Mouse (Mus musculus): ENCODE data around the gene Gbp10.
"Not testable (repeated sequence)": the region's sequence is repeated elsewhere in the genome, so short reads cannot be mapped to it uniquely, and the experiment has no call there.

The Gbp10 gene

GRCm38 (mm10) chr5:105239483-105240047 is at the start of gene Gbp10:
Gene Gbp10 (minus strand): TSS chr5:105239533.
- DNase-seq (ENCODE audit: low spot score), result not testable (repeated sequence)

- not testable (repeated sequence) for DNase-seq (ENCODE audit: low spot score)
These were observed 21.3 kb upstream of the Gbp10 start for GRCm38 (mm10) chr5:105260673-105261072.

GRCm38 (mm10) chr5:105252491-105252890 is 13.2 kb upstream of the Gbp10 start:
- no peak for DNase-seq (ENCODE audit: low spot score)

DNA sequence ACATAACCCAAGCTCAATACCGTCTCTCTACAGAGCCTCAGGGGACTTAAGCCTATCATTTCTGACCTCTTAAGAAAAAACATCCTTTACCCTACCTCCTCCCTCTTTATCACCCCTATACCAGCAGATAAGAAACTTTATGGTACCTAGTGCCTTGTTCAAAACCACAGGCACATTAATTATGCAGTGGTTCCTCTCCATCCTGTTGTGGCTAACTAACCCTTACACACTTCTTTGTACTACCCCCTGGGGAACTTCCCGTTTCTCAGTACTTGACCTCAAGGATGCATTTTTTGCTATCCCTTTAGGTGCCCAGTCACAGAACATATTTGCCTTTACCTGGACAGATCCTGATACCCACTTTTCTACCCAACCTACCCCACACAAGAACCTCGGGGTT is 5.4 kb upstream of the Gbp10 start:
- DNase-seq (ENCODE audit: low spot score), result not testable (repeated sequence)

DNA sequence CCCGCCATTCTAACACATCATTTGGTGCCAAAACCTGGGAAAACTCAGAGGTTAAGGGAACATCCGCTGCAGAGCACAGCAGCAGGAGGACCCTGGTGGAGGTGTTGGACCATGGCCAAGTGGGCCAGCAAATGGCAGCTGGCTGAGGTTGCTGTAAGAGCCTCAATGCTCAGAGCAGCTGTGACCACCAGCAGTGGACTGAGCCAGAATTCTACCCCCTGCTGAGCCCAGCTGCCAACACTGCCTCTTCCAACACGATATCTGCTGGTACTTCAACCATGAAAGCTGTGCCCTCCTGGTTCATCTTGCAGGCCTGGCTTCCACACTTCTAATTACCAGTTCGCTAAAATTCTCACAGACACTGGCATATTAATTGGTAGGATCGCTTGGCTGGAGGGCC is 1.6 kb upstream of the Gbp10 start:
- DNase-seq (ENCODE audit: low spot score), result not testable (repeated sequence)

DNA sequence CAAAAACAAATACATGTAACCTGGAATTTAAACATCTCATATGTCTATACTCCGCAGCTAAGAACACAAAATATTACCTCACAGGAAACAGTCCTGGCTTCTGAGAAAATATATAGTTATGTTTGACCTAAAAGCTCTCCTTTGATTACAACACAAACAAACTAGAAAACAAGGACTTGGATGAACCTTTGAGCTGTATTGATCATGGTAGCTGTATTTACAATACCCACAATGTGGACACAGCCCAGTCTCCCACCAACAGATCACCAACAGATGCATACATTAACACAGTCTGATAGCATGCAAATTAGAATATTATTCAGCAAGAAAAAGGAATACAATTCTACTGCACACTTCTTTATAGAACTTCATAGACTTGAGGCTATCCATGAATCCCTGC is 931 bp downstream of the Gbp10 start:
- DNase-seq (ENCODE audit: low spot score), result not testable (repeated sequence)

- DNase-seq (ENCODE audit: low spot score), result not testable (repeated sequence)
These were observed 3.3 kb downstream of the Gbp10 start for GRCm38 (mm10) chr5:105236040-105236439.

GRCm38 (mm10) chr5:105208957-105209356 is 30.4 kb downstream of the Gbp10 start:
- DNase-seq (ENCODE audit: low spot score), result not testable (repeated sequence)

- not testable (repeated sequence) for DNase-seq (ENCODE audit: low spot score)
These were observed 38.5 kb downstream of the Gbp10 start for GRCm38 (mm10) chr5:105200791-105201355.

DNA sequence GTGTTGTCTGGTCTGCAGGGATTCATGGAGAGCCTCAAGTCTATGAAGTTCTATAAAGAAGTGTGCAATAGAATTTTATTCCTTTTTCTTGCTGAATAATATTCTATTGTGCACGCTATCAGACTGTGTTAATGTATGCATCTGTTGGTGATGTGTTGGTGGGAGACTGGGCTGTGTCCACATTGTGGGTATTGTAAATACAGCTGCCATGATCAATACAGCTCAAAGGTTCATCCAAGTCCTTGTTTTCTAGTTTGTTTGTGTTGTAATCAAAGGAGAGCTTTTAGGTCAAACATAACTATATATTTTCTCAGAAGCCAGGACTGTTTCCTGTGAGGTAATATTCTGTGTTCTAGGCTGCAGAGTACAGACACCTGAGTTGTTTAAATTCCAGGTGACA is 40.2 kb downstream of the Gbp10 start:
- not testable (repeated sequence) for DNase-seq (ENCODE audit: low spot score)

DNA sequence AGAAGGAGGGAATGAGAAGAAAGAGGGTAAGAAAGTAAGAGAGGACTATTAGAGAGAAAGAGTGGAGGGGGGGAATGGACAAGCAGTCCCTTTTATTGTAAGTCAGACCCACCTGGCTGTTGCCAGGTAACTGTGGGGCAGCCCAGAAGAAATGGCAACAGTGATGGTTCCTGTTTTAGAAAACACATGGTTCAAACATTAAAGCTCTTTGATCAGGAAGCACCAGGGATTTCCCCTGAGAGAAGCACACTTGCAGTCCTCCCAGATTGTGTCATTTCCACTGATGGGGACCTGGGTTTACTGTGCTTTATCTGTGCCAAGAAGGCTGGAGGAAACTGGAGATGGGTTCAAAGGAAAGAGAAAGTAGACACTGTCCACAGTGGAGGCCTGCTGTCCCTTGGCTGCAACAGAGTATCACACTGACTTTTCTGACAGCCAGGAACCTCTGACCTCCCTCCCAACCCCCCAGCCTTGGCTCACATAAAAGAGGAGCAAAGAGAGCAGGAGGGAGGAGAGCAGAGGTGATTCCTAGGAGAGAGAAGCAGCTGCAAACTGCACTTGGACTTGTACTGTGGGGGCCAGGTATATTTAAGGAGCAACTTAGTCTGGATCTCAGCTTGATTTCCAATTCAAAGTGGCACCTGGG is 41.3 kb downstream of the Gbp10 start:
- DNase-seq (ENCODE audit: low spot score), result not testable (repeated sequence)

DNA sequence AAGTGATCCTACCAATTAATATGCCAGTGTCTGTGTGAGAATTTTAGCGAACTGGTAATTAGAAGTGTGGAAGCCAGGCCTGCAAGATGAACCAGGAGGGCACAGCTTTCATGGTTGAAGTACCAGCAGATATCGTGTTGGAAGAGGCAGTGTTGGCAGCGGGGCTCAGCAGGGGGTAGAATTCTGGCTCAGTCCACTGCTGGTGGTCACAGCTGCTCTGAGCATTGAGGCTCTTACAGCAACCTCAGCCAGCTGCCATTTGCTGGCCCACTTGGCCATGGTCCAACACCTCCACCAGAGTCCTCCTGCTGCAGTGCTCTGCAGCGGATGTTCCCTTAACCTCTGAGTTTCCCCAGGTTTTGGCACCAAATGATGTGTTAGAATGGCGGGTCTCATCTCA is 43.0 kb downstream of the Gbp10 start:
- not testable (repeated sequence) for DNase-seq (ENCODE audit: low spot score)

- DNase-seq (ENCODE audit: low spot score), result not testable (repeated sequence)
These were observed 46.8 kb downstream of the Gbp10 start for GRCm38 (mm10) chr5:105192536-105192935.

- no peak for DNase-seq (ENCODE audit: low spot score)
These were observed 57.9 kb downstream of the Gbp10 start for GRCm38 (mm10) chr5:105181446-105181845.
